Mouse (Mus musculus): Measurements from ENCODE around the gene Fcer1g. TPM values are rescaled to one million over a fixed set of nuclear protein-coding genes. Genes with fewer than 3 reads are reported as not detected.

Fcer1g gene
- 27.3 and 33.2 TPM in 2 replicates for polyA plus RNA-seq (2015; fragmentation: Nextera tagmentation; extraction: Ambion mirVana)

DNA sequence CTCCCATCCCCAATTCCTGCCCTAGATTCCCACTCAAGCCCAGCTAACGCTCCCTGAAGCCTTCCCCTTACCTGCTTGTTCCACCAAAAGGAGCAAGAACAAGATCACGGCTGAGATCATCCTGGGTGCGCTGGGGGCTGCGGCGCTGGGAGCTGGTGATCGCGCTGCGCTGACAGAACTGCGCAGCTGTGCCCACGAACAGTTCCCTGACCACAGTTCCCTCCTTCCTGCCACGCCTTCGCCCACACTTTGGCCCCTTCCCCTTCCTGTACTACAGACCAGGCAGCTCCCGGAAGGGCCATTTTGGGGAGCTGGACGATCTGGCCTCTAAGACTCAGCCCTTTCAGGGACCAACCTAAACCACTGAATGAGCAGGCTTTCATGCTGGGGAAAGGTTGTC is at the start of gene Fcer1g:
Gene Fcer1g, minus strand, starts transcription at position 240 of the 400 bp plus-strand sequence.
- Histone ChIP-seq H3K9me3 (no peaks in the 10 kb centered on the region), H3K36me3 (replicated peaks) (peaks cover 52% of the 10 kb centered on the region), H3K27ac (no peak within 1 kb of the TSS), H3K4me1 (no peaks in the 10 kb centered on the region), H3K4me3 (no peak within 1 kb of the TSS), H3K9ac (no peak within 1 kb of the TSS), H3K4me2 (no peak within 1 kb of the TSS), H3K27me3 (replicated peaks) (no peaks in the 10 kb centered on the region)
- WGBS: 95% methylated on average over 14 of the region's 14 CpGs
- no peak for ATAC-seq (replicated peaks)

- ATAC-seq (replicated peaks): no peak
- no peak overlapping the region for H3K27ac ChIP-seq
- H3K4me1 ChIP-seq: peaks cover 47% of the 10 kb centered on the region
- whole genome bisulfite sequencing: 95% methylated on average over 18 of the region's 18 CpGs
- no peak overlapping the region for H3K9ac ChIP-seq
- H3K4me2 ChIP-seq: no peak overlapping the region
- H3K27me3 ChIP-seq (replicated peaks): no peaks in the 10 kb centered on the region
- no peak overlapping the region for H3K4me3 ChIP-seq
- H3K9me3 ChIP-seq: no peaks in the 10 kb centered on the region
- peaks cover 31% of the 10 kb centered on the region; the same call in 1 of the 2 replicates for H3K36me3 ChIP-seq (replicated peaks)
Measured at GRCm38 (mm10) chr1:171283188-171284160, 49.3 kb upstream of the Fcer1g start.

- peak overlapping the region; percentile 69; the same call in 1 of the 2 replicates for H3K4me3 ChIP-seq
- H3K9ac ChIP-seq: no peak overlapping the region
- WGBS: 80% methylated on average over 18 of the region's 18 CpGs
- H3K4me1 ChIP-seq: peaks cover 41% of the 10 kb centered on the region
- H3K9me3 ChIP-seq: no peaks in the 10 kb centered on the region
- H3K27ac ChIP-seq: no peak overlapping the region
- no peak overlapping the region for H3K4me2 ChIP-seq
- no peaks in the 10 kb centered on the region for H3K27me3 ChIP-seq (replicated peaks)
- H3K36me3 ChIP-seq (replicated peaks): peaks cover 35% of the 10 kb centered on the region; the same call in 1 of the 2 replicates
- no peak for ATAC-seq (replicated peaks)
Measured at GRCm38 (mm10) chr1:171282086-171282805, 48.1 kb upstream of the Fcer1g start.

DNA sequence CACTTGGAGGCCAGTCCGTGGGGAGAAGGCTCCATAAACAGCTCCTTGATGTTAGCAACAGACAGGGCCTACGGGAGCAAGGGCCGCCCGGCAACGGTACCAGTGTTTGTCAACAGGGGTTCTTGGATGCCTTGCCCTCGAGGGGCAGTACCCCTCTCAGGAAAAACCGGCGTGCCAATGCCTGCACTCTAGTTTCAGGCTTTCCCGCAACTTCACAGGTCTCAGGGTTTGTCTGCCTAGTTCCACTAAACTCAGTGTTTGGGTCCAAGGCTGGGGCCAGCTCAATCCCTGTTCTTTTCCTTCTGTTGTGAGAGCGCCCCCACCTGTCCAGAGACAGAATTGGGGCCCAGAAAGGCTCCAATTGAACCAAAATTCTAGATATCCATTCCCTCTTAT is 47.4 kb upstream of the Fcer1g start:
- Histone ChIP-seq H3K9me3 (no peaks in the 10 kb centered on the region), H3K4me1 (peaks cover 37% of the 10 kb centered on the region), H3K36me3 (replicated peaks) (peaks cover 38% of the 10 kb centered on the region; the same call in 1 of the 2 replicates), H3K4me2 (peak overlapping the region; percentile 79), H3K9ac (no peak overlapping the region; the same call in 1 of the 2 replicates), H3K4me3 (peak overlapping the region; percentile 69), H3K27ac (peak overlapping the region; percentile 75), H3K27me3 (replicated peaks) (no peaks in the 10 kb centered on the region)
- ATAC-seq (replicated peaks): peak; percentile 43
- under 1% methylated on average over 10 of the region's 10 CpGs for WGBS

DNA sequence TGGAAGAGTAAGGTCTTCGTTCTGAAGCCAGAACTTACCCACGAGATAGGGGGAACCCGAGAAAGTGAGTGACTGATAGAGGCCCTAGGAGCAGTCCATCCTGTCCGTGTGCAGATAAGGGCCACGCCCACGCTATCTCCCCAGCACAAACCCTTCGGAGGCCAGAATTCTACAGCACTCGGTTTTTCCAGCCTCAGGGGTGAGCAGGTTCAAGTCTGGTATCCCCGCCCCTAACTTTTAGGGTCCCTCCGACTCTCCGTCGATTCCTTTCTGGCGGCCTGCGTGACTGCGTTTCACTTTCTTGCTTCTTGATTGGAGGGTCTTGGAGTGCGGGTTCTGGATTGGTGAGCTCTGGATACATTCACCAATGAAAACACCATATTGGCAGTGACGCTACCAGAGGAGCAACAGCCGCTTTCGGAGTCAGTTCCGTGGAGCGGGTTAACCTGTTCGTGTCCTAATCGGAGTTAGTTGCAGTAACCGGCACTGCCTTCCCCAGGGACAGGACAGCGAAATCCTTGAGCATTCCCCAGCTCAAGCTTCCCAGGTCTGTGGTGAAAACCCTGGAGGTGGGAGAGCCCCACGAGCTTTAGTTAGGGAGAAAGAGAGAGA is 46.9 kb upstream of the Fcer1g start, which contains the start of gene Ppox:
Gene Ppox, minus strand, starts transcription at position 271 of the 612 bp plus-strand sequence.
- peak within 1 kb of the TSS; percentile 63 for H3K9ac ChIP-seq
- under 1% methylated on average over 26 of the region's 26 CpGs for WGBS
- H3K27ac ChIP-seq: peak within 1 kb of the TSS; percentile 75
- H3K36me3 ChIP-seq (replicated peaks): peaks cover 39% of the 10 kb centered on the region
- no peaks in the 10 kb centered on the region for H3K9me3 ChIP-seq
- peak within 1 kb of the TSS; percentile 69 for H3K4me3 ChIP-seq
- H3K27me3 ChIP-seq (replicated peaks): no peaks in the 10 kb centered on the region
- peak; percentile 97 for ATAC-seq (replicated peaks)
- H3K4me2 ChIP-seq: peak within 1 kb of the TSS; percentile 79
- H3K4me1 ChIP-seq: peaks cover 31% of the 10 kb centered on the region

- peak overlapping the region; percentile 69 for H3K4me3 ChIP-seq
- H3K4me1 ChIP-seq: peaks cover 25% of the 10 kb centered on the region
- peaks cover 44% of the 10 kb centered on the region for H3K36me3 ChIP-seq (replicated peaks)
- H3K27me3 ChIP-seq (replicated peaks): no peaks in the 10 kb centered on the region
- peak; percentile 40 for ATAC-seq (replicated peaks)
- peak overlapping the region; percentile 35; the same call in 1 of the 2 replicates for H3K27ac ChIP-seq
- 2% methylated on average over 25 of the region's 25 CpGs for WGBS
- H3K9ac ChIP-seq: peak overlapping the region; percentile 63
- H3K4me2 ChIP-seq: peak overlapping the region; percentile 79
- no peaks in the 10 kb centered on the region for H3K9me3 ChIP-seq
Measured at GRCm38 (mm10) chr1:171280250-171280915, 46.2 kb upstream of the Fcer1g start.

- H3K27me3 ChIP-seq (replicated peaks): no peaks in the 10 kb centered on the region
- H3K36me3 ChIP-seq (replicated peaks): peaks cover 43% of the 10 kb centered on the region
- no peak overlapping the region for H3K27ac ChIP-seq
- peaks cover 23% of the 10 kb centered on the region for H3K4me1 ChIP-seq
- peak overlapping the region; percentile 79 for H3K4me2 ChIP-seq
- 61% methylated on average over 5 of the region's 5 CpGs for WGBS
- no peaks in the 10 kb centered on the region for H3K9me3 ChIP-seq
- ATAC-seq (replicated peaks): no peak
- H3K4me3 ChIP-seq: peak overlapping the region; percentile 69
- H3K9ac ChIP-seq: peak overlapping the region; percentile 63; the same call in 1 of the 2 replicates
Measured at GRCm38 (mm10) chr1:171279721-171280120, 45.6 kb upstream of the Fcer1g start.

DNA sequence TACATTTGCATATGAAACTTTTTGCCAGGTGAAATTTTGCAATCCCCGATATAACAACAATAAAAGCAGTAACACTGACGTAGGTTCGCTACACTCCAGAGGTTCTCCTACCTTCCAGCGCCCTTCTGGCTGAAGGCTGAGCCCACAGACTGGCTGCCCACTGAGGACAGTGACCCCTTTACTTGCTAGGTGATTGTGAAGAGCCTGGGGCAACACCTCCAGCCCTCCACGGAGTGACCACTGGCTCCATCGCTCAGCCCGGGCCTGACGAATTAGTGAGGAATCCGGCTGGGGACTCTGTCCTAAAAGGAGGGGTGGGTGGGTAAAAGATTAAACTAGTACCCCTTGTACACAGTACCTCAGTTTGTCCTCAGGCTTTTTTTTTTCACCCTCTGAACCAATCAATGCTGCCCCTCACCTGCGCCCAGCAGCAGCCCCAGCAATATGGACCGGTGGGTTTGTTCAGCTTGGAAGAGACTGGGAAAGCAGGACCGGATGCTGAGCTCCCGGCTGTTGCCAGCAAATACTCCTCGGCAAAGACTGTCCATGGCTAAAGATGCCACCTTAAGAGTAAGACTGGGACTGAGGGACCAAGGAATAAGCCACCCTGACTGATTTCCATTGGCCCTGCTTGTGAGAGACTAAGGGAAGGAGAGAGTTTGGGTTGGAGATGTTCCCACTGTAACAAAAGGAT is 45.0 kb upstream of the Fcer1g start:
- Histone ChIP-seq H3K4me2 (no peak overlapping the region), H3K4me3 (no peak overlapping the region), H3K36me3 (replicated peaks) (peaks cover 43% of the 10 kb centered on the region), H3K27ac (no peak overlapping the region), H3K27me3 (replicated peaks) (no peaks in the 10 kb centered on the region), H3K4me1 (peaks cover 23% of the 10 kb centered on the region), H3K9ac (no peak overlapping the region), H3K9me3 (no peaks in the 10 kb centered on the region)
- WGBS: 92% methylated on average over 14 of the region's 14 CpGs
- ATAC-seq (replicated peaks): no peak

DNA sequence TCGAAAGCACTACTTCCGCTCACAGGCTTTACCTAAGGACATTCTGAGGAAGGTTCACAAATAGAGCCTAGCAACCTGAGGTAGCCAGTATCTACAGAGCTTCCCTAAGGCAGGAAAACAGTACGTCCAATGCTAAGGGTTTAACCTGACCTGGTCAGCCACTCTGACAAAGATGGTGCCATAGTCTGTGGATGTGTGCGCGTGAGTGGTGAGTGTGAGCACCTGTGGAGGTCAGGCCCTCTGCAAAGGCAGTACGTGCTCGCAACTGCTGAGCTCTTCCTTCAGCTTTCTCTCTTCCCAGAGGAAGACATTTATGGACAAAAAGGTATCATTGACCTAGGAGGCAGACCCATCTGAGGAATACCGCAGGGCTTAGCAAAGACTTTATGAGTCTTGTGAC is 44.3 kb upstream of the Fcer1g start:
- WGBS: 97% methylated on average over 8 of the region's 8 CpGs
- Histone ChIP-seq H3K9ac (no peak overlapping the region), H3K27ac (no peak overlapping the region), H3K27me3 (replicated peaks) (no peaks in the 10 kb centered on the region), H3K9me3 (no peaks in the 10 kb centered on the region), H3K36me3 (replicated peaks) (peaks cover 45% of the 10 kb centered on the region), H3K4me2 (no peak overlapping the region), H3K4me3 (no peak overlapping the region), H3K4me1 (peaks cover 23% of the 10 kb centered on the region)
- no peak for ATAC-seq (replicated peaks)

DNA sequence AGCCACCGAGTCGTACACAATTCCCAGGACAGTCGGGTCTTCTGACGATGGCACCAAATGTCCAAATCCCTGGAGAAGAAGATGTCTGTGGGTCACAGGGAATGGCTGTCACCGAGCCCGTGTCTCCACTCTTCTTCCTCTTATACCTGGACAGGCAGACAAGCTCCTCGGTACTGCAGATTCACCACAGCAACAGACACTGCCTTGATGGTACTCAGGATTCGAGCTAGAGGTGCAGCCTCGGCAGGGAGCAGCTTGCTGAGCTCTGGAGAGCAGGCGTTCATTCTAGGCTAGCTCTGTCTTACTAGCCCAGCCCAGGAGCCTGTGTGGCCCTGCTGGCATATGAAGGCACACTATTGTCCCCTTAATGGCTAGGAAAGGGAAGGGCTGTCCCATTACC is 43.6 kb upstream of the Fcer1g start:
- H3K36me3 ChIP-seq (replicated peaks): peaks cover 45% of the 10 kb centered on the region
- peaks cover 23% of the 10 kb centered on the region for H3K4me1 ChIP-seq
- H3K4me2 ChIP-seq: no peak overlapping the region
- H3K9ac ChIP-seq: no peak overlapping the region
- WGBS: 87% methylated on average over 10 of the region's 10 CpGs
- H3K27ac ChIP-seq: no peak overlapping the region
- ATAC-seq (replicated peaks): no peak
- no peaks in the 10 kb centered on the region for H3K9me3 ChIP-seq
- no peak overlapping the region for H3K4me3 ChIP-seq
- H3K27me3 ChIP-seq (replicated peaks): no peaks in the 10 kb centered on the region

- WGBS: 94% methylated on average over 14 of the region's 14 CpGs
- Histone ChIP-seq H3K27me3 (replicated peaks) (no peaks in the 10 kb centered on the region), H3K4me2 (no peak overlapping the region), H3K4me3 (no peak overlapping the region), H3K9me3 (no peaks in the 10 kb centered on the region), H3K27ac (no peak overlapping the region), H3K36me3 (replicated peaks) (peaks cover 45% of the 10 kb centered on the region), H3K9ac (no peak overlapping the region), H3K4me1 (peaks cover 28% of the 10 kb centered on the region)
- ATAC-seq (replicated peaks): no peak
Measured at GRCm38 (mm10) chr1:171276110-171276748, 42.1 kb upstream of the Fcer1g start.

Measured in midbrain, embryonic 15.5 days (tissue).